Mouse (Mus musculus): ENCODE data around the gene Gm42957. TPM values are rescaled to one million over a fixed set of nuclear protein-coding genes. Genes with fewer than 3 reads are reported as not detected.

Gm42957 gene
- under 1 TPM; 0.12 to 0.28 TPM for total RNA-seq (2021)

- peak; percentile 76 to 93 for DNase-seq (ENCODE audit: extremely low spot score in 1 of 2, low spot score in 2 of 2)
- intact Hi-C loops (cut with DNase I), result loop anchor here (5.0 kb wide), 1 partner anchor 83 kb away; no protein-coding TSS in a partner anchor
Observed at GRCm38 (mm10) chr3:96634928-96635879, at the start of gene Gm42957, which contains the start of gene Pex11b. Gene Gm42957 (plus strand): TSS chr3:96635474. Gene Pex11b (plus strand): TSS chr3:96635376.

GRCm38 (mm10) chr3:96590657-96591056, 44.6 kb upstream of the Gm42957 start:
- intact Hi-C loops (cut with DNase I), result no loop called here
- no peak for DNase-seq (ENCODE audit: extremely low spot score in 1 of 2, low spot score in 2 of 2)

- intact Hi-C loops (cut with DNase I), result no loop called here
- DNase-seq (ENCODE audit: extremely low spot score in 1 of 2, low spot score in 2 of 2), result no peak
Observed at GRCm38 (mm10) chr3:96593374-96593773, 41.9 kb upstream of the Gm42957 start.

- intact Hi-C loops (cut with DNase I), result no loop called here
- peak; percentile 88 to 96 for DNase-seq (ENCODE audit: extremely low spot score in 1 of 2, low spot score in 2 of 2)
Observed at GRCm38 (mm10) chr3:96593790-96594560, 41.3 kb upstream of the Gm42957 start, which contains the start of gene Polr3gl. Gene Polr3gl (minus strand): TSS chr3:96594181.

- no peak for DNase-seq (ENCODE audit: extremely low spot score in 1 of 2, low spot score in 2 of 2)
- intact Hi-C loops (cut with DNase I), result no loop called here
Observed at GRCm38 (mm10) chr3:96594851-96595250, 40.4 kb upstream of the Gm42957 start.

- intact Hi-C loops (cut with DNase I), result no loop called here
- DNase-seq (ENCODE audit: extremely low spot score in 1 of 2, low spot score in 2 of 2), result no peak
Observed at GRCm38 (mm10) chr3:96595661-96596060, 39.6 kb upstream of the Gm42957 start.

GRCm38 (mm10) chr3:96596228-96596707, 39.0 kb upstream of the Gm42957 start, which contains the start of gene Ankrd34a:
Gene Ankrd34a (plus strand): TSS chr3:96596636.
- peak in 1 of 2 experiments; percentile 87 for DNase-seq (ENCODE audit: extremely low spot score in 1 of 2, low spot score in 2 of 2)
- intact Hi-C loops (cut with DNase I), result no loop called here

GRCm38 (mm10) chr3:96596855-96597254, 38.4 kb upstream of the Gm42957 start:
- intact Hi-C loops (cut with DNase I), result no loop called here
- peak in 1 of 2 experiments; percentile 54 for DNase-seq (ENCODE audit: extremely low spot score in 1 of 2, low spot score in 2 of 2)

- intact Hi-C loops (cut with DNase I), result no loop called here
- peak in 1 of 2 experiments; percentile 60 for DNase-seq (ENCODE audit: extremely low spot score in 1 of 2, low spot score in 2 of 2)
Observed at GRCm38 (mm10) chr3:96597435-96597891, 37.8 kb upstream of the Gm42957 start.

GRCm38 (mm10) chr3:96598156-96599068, 36.9 kb upstream of the Gm42957 start:
- DNase-seq (ENCODE audit: extremely low spot score in 1 of 2, low spot score in 2 of 2), result peak in 1 of 2 experiments; percentile 87
- intact Hi-C loops (cut with DNase I), result no loop called here

- no peak for DNase-seq (ENCODE audit: extremely low spot score in 1 of 2, low spot score in 2 of 2)
- intact Hi-C loops (cut with DNase I), result no loop called here
Observed at GRCm38 (mm10) chr3:96599069-96599393, 36.2 kb upstream of the Gm42957 start.

- intact Hi-C loops (cut with DNase I), result no loop called here
Observed at GRCm38 (mm10) chr3:96599411-96599810, 35.9 kb upstream of the Gm42957 start.

GRCm38 (mm10) chr3:96600639-96601250, 34.5 kb upstream of the Gm42957 start, which contains the start of gene Lix1l:
Gene Lix1l (plus strand): TSS chr3:96601149.
- peak; percentile 96 for DNase-seq (ENCODE audit: extremely low spot score in 1 of 2, low spot score in 2 of 2)
- intact Hi-C loops (cut with DNase I), result no loop called here

More at GRCm38 (mm10) chr3:96599411-96599810, 35.9 kb upstream of the Gm42957 start:
- DNase-seq (ENCODE audit: extremely low spot score in 1 of 2, low spot score in 2 of 2), result no peak

GRCm38 (mm10) chr3:96601251-96601787, 34.0 kb upstream of the Gm42957 start:
- intact Hi-C loops (cut with DNase I), result no loop called here
- peak in 1 of 2 experiments; percentile 83 for DNase-seq (ENCODE audit: extremely low spot score in 1 of 2, low spot score in 2 of 2)

- no peak for DNase-seq (ENCODE audit: extremely low spot score in 1 of 2, low spot score in 2 of 2)
- intact Hi-C loops (cut with DNase I), result no loop called here
Observed at GRCm38 (mm10) chr3:96601941-96602703, 33.2 kb upstream of the Gm42957 start.

GRCm38 (mm10) chr3:96602704-96603084, 32.6 kb upstream of the Gm42957 start:
- DNase-seq (ENCODE audit: extremely low spot score in 1 of 2, low spot score in 2 of 2), result no peak
- intact Hi-C loops (cut with DNase I), result no loop called here

- intact Hi-C loops (cut with DNase I), result no loop called here
- DNase-seq (ENCODE audit: extremely low spot score in 1 of 2, low spot score in 2 of 2), result no peak
Observed at GRCm38 (mm10) chr3:96603311-96603710, 32.0 kb upstream of the Gm42957 start.

Data from left cerebral cortex, postnatal 10 days (tissue).